Mouse (Mus musculus): ENCODE data around the gene Xpot.

DNA sequence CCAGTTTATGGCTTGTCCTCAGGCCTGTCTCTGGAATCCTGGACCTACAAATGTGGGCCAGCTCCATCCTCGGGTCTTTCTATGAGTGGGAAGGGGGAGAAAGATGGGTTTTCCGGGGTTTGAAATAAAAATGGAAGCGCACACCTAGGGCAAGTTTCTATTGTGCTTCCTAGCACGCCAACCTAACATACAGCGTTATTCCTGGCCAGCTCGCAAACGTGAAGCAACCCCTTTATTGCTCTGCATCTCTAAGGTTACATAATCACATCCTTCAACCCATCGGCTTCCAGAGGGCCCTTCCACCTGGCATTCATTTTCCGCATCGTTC lies 14.8 kb upstream of the Xpot start:
- TF ChIP-seq CTCF (IDR thresholded peaks at IDR 0.05; ENCODE audit: extremely low read depth, insufficient read depth, insufficient read length, insufficient replicate concordance) (no peak), POLR2A (IDR thresholded peaks at IDR 0.05; ENCODE audit: low read depth, low read length) (no peak)
